Mouse (Mus musculus): ENCODE data around the gene Gm11168. TPM values are rescaled to one million over a fixed set of nuclear protein-coding genes. Genes with fewer than 3 reads are reported as not detected.
A peak's percentile ranks its signal among the peaks of the same experiment; 100 is the strongest.
"Not testable (repeated sequence)": the region's sequence is repeated elsewhere in the genome, so short reads cannot be mapped to it uniquely, and the experiment has no call there.

The Gm11168 gene
- polyA plus RNA-seq, 2 experiments: not detected

GRCm38 (mm10) chr9:3012054-3012621 is 9.0 kb downstream of the Gm11168 start:
- H3K27ac ChIP-seq (replicated peaks; ENCODE audit: low read depth, low read length); ATAC-seq (ENCODE audit: low FRiP score, low read depth); H3K36me3 ChIP-seq (ENCODE audit: control insufficient read depth, insufficient read depth, low read length); DNase-seq (ENCODE audit: low spot score); H3K9me3 ChIP-seq (ENCODE audit: control insufficient read depth, low read length); H3K27me3 ChIP-seq (ENCODE audit: control insufficient read depth, insufficient read depth, low read length); H3K9ac ChIP-seq (ENCODE audit: low read depth, low read length, severe bottlenecking); H3K4me3 ChIP-seq (replicated peaks; ENCODE audit: low read length); H3K4me2 ChIP-seq (replicated peaks; ENCODE audit: low read depth, low read length, severe bottlenecking); H3K4me1 ChIP-seq (ENCODE audit: control insufficient read depth, insufficient read depth, low read length): not testable (repeated sequence)
- 77% methylated on average over 2 of the region's 7 CpGs for WGBS

- no CpG with 5 or more reads among the region's 11 CpGs for whole genome bisulfite sequencing
- peak; percentile 54; the same call in 1 of the 2 replicates for ATAC-seq (ENCODE audit: low FRiP score, low read depth)
Measured at GRCm38 (mm10) chr9:3012733-3013279, 9.7 kb downstream of the Gm11168 start, which contains the start of gene Gm10721. TSS of gene Gm10721 (plus strand) at chr9:3013140.

GRCm38 (mm10) chr9:3015354-3015753 is 12.2 kb downstream of the Gm11168 start, which contains the start of gene Gm10720:
TSS of gene Gm10720 (plus strand) at chr9:3015654.
- not testable (repeated sequence) for H3K4me3 ChIP-seq (replicated peaks; ENCODE audit: low read length); H3K9me3 ChIP-seq (ENCODE audit: control insufficient read depth, low read length); H3K27me3 ChIP-seq (ENCODE audit: control insufficient read depth, insufficient read depth, low read length); H3K36me3 ChIP-seq (ENCODE audit: control insufficient read depth, insufficient read depth, low read length); H3K4me1 ChIP-seq (ENCODE audit: control insufficient read depth, insufficient read depth, low read length); H3K9ac ChIP-seq (ENCODE audit: low read depth, low read length, severe bottlenecking); H3K27ac ChIP-seq (replicated peaks; ENCODE audit: low read depth, low read length); DNase-seq (ENCODE audit: low spot score); ATAC-seq (ENCODE audit: low FRiP score, low read depth); H3K4me2 ChIP-seq (replicated peaks; ENCODE audit: low read depth, low read length, severe bottlenecking)
- 60% methylated on average over 4 of the region's 9 CpGs for WGBS

More at GRCm38 (mm10) chr9:3012733-3013279, 9.7 kb downstream of the Gm11168 start, which contains the start of gene Gm10721:
- not testable (repeated sequence) for H3K4me1 ChIP-seq (ENCODE audit: control insufficient read depth, insufficient read depth, low read length); H3K9me3 ChIP-seq (ENCODE audit: control insufficient read depth, low read length); H3K27ac ChIP-seq (replicated peaks; ENCODE audit: low read depth, low read length); H3K4me2 ChIP-seq (replicated peaks; ENCODE audit: low read depth, low read length, severe bottlenecking); H3K27me3 ChIP-seq (ENCODE audit: control insufficient read depth, insufficient read depth, low read length); H3K36me3 ChIP-seq (ENCODE audit: control insufficient read depth, insufficient read depth, low read length); H3K4me3 ChIP-seq (replicated peaks; ENCODE audit: low read length); H3K9ac ChIP-seq (ENCODE audit: low read depth, low read length, severe bottlenecking); DNase-seq (ENCODE audit: low spot score)

GRCm38 (mm10) chr9:3015896-3016295 is 12.8 kb downstream of the Gm11168 start:
- not testable (repeated sequence) for H3K9me3 ChIP-seq (ENCODE audit: control insufficient read depth, low read length); ATAC-seq (ENCODE audit: low FRiP score, low read depth); H3K4me1 ChIP-seq (ENCODE audit: control insufficient read depth, insufficient read depth, low read length); H3K27ac ChIP-seq (replicated peaks; ENCODE audit: low read depth, low read length); H3K27me3 ChIP-seq (ENCODE audit: control insufficient read depth, insufficient read depth, low read length); H3K4me3 ChIP-seq (replicated peaks; ENCODE audit: low read length); H3K9ac ChIP-seq (ENCODE audit: low read depth, low read length, severe bottlenecking); H3K36me3 ChIP-seq (ENCODE audit: control insufficient read depth, insufficient read depth, low read length); DNase-seq (ENCODE audit: low spot score); H3K4me2 ChIP-seq (replicated peaks; ENCODE audit: low read depth, low read length, severe bottlenecking)
- WGBS: 65% methylated on average over 4 of the region's 6 CpGs

GRCm38 (mm10) chr9:3017108-3017507 is 14.0 kb downstream of the Gm11168 start, which contains the start of gene Gm10719:
TSS of gene Gm10719 (plus strand) at chr9:3017408.
- H3K4me1 ChIP-seq (ENCODE audit: control insufficient read depth, insufficient read depth, low read length); DNase-seq (ENCODE audit: low spot score); ATAC-seq (ENCODE audit: low FRiP score, low read depth); H3K27ac ChIP-seq (replicated peaks; ENCODE audit: low read depth, low read length); H3K4me3 ChIP-seq (replicated peaks; ENCODE audit: low read length); H3K4me2 ChIP-seq (replicated peaks; ENCODE audit: low read depth, low read length, severe bottlenecking); H3K36me3 ChIP-seq (ENCODE audit: control insufficient read depth, insufficient read depth, low read length); H3K9me3 ChIP-seq (ENCODE audit: control insufficient read depth, low read length); H3K9ac ChIP-seq (ENCODE audit: low read depth, low read length, severe bottlenecking); H3K27me3 ChIP-seq (ENCODE audit: control insufficient read depth, insufficient read depth, low read length): not testable (repeated sequence)
- WGBS: 71% methylated on average over 1 of the region's 9 CpGs

- DNase-seq (ENCODE audit: low spot score); H3K36me3 ChIP-seq (ENCODE audit: control insufficient read depth, insufficient read depth, low read length); H3K27me3 ChIP-seq (ENCODE audit: control insufficient read depth, insufficient read depth, low read length); H3K27ac ChIP-seq (replicated peaks; ENCODE audit: low read depth, low read length); H3K4me2 ChIP-seq (replicated peaks; ENCODE audit: low read depth, low read length, severe bottlenecking); H3K4me3 ChIP-seq (replicated peaks; ENCODE audit: low read length); H3K4me1 ChIP-seq (ENCODE audit: control insufficient read depth, insufficient read depth, low read length); H3K9ac ChIP-seq (ENCODE audit: low read depth, low read length, severe bottlenecking); H3K9me3 ChIP-seq (ENCODE audit: control insufficient read depth, low read length); ATAC-seq (ENCODE audit: low FRiP score, low read depth): not testable (repeated sequence)
- 59% methylated on average over 9 of the region's 9 CpGs for WGBS
Measured at GRCm38 (mm10) chr9:3018944-3019343, 15.8 kb downstream of the Gm11168 start.

- not testable (repeated sequence) for H3K9ac ChIP-seq (ENCODE audit: low read depth, low read length, severe bottlenecking); H3K4me3 ChIP-seq (replicated peaks; ENCODE audit: low read length); DNase-seq (ENCODE audit: low spot score); H3K4me1 ChIP-seq (ENCODE audit: control insufficient read depth, insufficient read depth, low read length); H3K4me2 ChIP-seq (replicated peaks; ENCODE audit: low read depth, low read length, severe bottlenecking); H3K27ac ChIP-seq (replicated peaks; ENCODE audit: low read depth, low read length); H3K9me3 ChIP-seq (ENCODE audit: control insufficient read depth, low read length); H3K27me3 ChIP-seq (ENCODE audit: control insufficient read depth, insufficient read depth, low read length); H3K36me3 ChIP-seq (ENCODE audit: control insufficient read depth, insufficient read depth, low read length)
- ATAC-seq (ENCODE audit: low FRiP score, low read depth): peak; percentile 56; the same call in 1 of the 2 replicates
- 75% methylated on average over 11 of the region's 19 CpGs for WGBS
Measured at GRCm38 (mm10) chr9:3019835-3020727, 16.9 kb downstream of the Gm11168 start.

All from limb, embryonic 14.5 days (tissue).